Mouse (Mus musculus) right cerebral cortex, postnatal 14 days (tissue): ENCODE measurements around the gene Oaz3.

Source experiments
- DNase-seq: peaks from one replicate; pipeline ENCODE4 v3.0.0; 2022

The Oaz3 gene

GRCm38 (mm10) chr3:94443597-94443964 is at the start of gene Oaz3:
Oaz3 (minus strand) TSS chr3:94443915.
- DNase-seq: no peak

GRCm38 (mm10) chr3:94487581-94487980 is 43.9 kb upstream of the Oaz3 start:
- DNase-seq: peak; percentile 52

GRCm38 (mm10) chr3:94485922-94486321 is 42.2 kb upstream of the Oaz3 start:
- DNase-seq: no peak

- DNase-seq: peak; percentile 95
Observed at GRCm38 (mm10) chr3:94483790-94484439, 40.2 kb upstream of the Oaz3 start.

GRCm38 (mm10) chr3:94482764-94483385 is 39.2 kb upstream of the Oaz3 start:
- DNase-seq: no peak

- DNase-seq: no peak
Observed at GRCm38 (mm10) chr3:94481429-94481828, 37.7 kb upstream of the Oaz3 start.

GRCm38 (mm10) chr3:94480291-94480884 is 36.7 kb upstream of the Oaz3 start, which contains the start of gene Riiad1:
Riiad1 (minus strand) TSS chr3:94480341.
- no peak for DNase-seq

GRCm38 (mm10) chr3:94479564-94479963 is 35.8 kb upstream of the Oaz3 start:
- no peak for DNase-seq

- no peak for DNase-seq
Observed at GRCm38 (mm10) chr3:94478591-94479169, 35.0 kb upstream of the Oaz3 start.

GRCm38 (mm10) chr3:94477981-94478422 is 34.3 kb upstream of the Oaz3 start, which contains the start of gene Celf3:
Celf3 (plus strand) TSS chr3:94478295.
- DNase-seq: peak; percentile 69

- DNase-seq: peak; percentile 54
Observed at GRCm38 (mm10) chr3:94477444-94477843, 33.7 kb upstream of the Oaz3 start.

GRCm38 (mm10) chr3:94476301-94477035 is 32.8 kb upstream of the Oaz3 start:
- no peak for DNase-seq

GRCm38 (mm10) chr3:94473567-94474232 is 30.0 kb upstream of the Oaz3 start:
- DNase-seq: no peak

GRCm38 (mm10) chr3:94473115-94473505 is 29.4 kb upstream of the Oaz3 start:
- no peak for DNase-seq

GRCm38 (mm10) chr3:94472447-94473114 is 28.9 kb upstream of the Oaz3 start:
- DNase-seq: no peak

- no peak for DNase-seq
Observed at GRCm38 (mm10) chr3:94468931-94469330, 25.2 kb upstream of the Oaz3 start.

- no peak for DNase-seq
Observed at GRCm38 (mm10) chr3:94465632-94466430, 22.1 kb upstream of the Oaz3 start.

- DNase-seq: no peak
Observed at GRCm38 (mm10) chr3:94463926-94464578, 20.3 kb upstream of the Oaz3 start.

- no peak for DNase-seq
Observed at GRCm38 (mm10) chr3:94459834-94460233, 16.1 kb upstream of the Oaz3 start.

- DNase-seq: no peak
Observed at GRCm38 (mm10) chr3:94457055-94457454, 13.3 kb upstream of the Oaz3 start.
